Mouse (Mus musculus): ENCODE results near the gene Necap2. TPM values are rescaled to one million over a fixed set of nuclear protein-coding genes. Genes with fewer than 3 reads are reported as not detected.

Gene Necap2
- polyA plus RNA-seq, 1 experiment = 58.5 TPM

- DNase-seq (ENCODE audit: low read depth) = no peak
- no peak for TF ChIP-seq POLR2A (IDR thresholded peaks at IDR 0.05; ENCODE audit: borderline replicate concordance, extremely low read depth, insufficient read depth, insufficient read length, poor library complexity, severe bottlenecking)
- no peak for TF ChIP-seq CTCF (IDR thresholded peaks at IDR 0.05; ENCODE audit: borderline replicate concordance, extremely low read depth, insufficient read depth, insufficient read length)
Measured at GRCm38 (mm10) chr4:141072502-141072901, 5.7 kb downstream of the Necap2 start.

GRCm38 (mm10) chr4:141069731-141070130 lies 8.4 kb downstream of the Necap2 start:
- peak; percentile 61 for DNase-seq (ENCODE audit: low read depth)
- peak; percentile 83 for TF ChIP-seq CTCF (IDR thresholded peaks at IDR 0.05; ENCODE audit: borderline replicate concordance, extremely low read depth, insufficient read depth, insufficient read length)
- TF ChIP-seq POLR2A (IDR thresholded peaks at IDR 0.05; ENCODE audit: borderline replicate concordance, extremely low read depth, insufficient read depth, insufficient read length, poor library complexity, severe bottlenecking) = no peak

- TF ChIP-seq POLR2A (IDR thresholded peaks at IDR 0.05; ENCODE audit: borderline replicate concordance, extremely low read depth, insufficient read depth, insufficient read length, poor library complexity, severe bottlenecking) = no peak
- TF ChIP-seq CTCF (IDR thresholded peaks at IDR 0.05; ENCODE audit: borderline replicate concordance, extremely low read depth, insufficient read depth, insufficient read length) = no peak
Measured at GRCm38 (mm10) chr4:141068655-141069054, 9.5 kb downstream of the Necap2 start.

GRCm38 (mm10) chr4:141067516-141068046 lies 10.6 kb downstream of the Necap2 start:
- no peak for TF ChIP-seq CTCF (IDR thresholded peaks at IDR 0.05; ENCODE audit: borderline replicate concordance, extremely low read depth, insufficient read depth, insufficient read length)
- TF ChIP-seq POLR2A (IDR thresholded peaks at IDR 0.05; ENCODE audit: borderline replicate concordance, extremely low read depth, insufficient read depth, insufficient read length, poor library complexity, severe bottlenecking) = no peak
- DNase-seq (ENCODE audit: low read depth) = no peak

More at GRCm38 (mm10) chr4:141068655-141069054, 9.5 kb downstream of the Necap2 start:
- DNase-seq (ENCODE audit: low read depth) = no peak

GRCm38 (mm10) chr4:141066709-141067515 lies 11.2 kb downstream of the Necap2 start:
- TF ChIP-seq POLR2A (IDR thresholded peaks at IDR 0.05; ENCODE audit: borderline replicate concordance, extremely low read depth, insufficient read depth, insufficient read length, poor library complexity, severe bottlenecking) = no peak
- TF ChIP-seq CTCF (IDR thresholded peaks at IDR 0.05; ENCODE audit: borderline replicate concordance, extremely low read depth, insufficient read depth, insufficient read length) = no peak
- peak; percentile 49 for DNase-seq (ENCODE audit: low read depth)

GRCm38 (mm10) chr4:141065123-141065522 lies 13.0 kb downstream of the Necap2 start:
- DNase-seq (ENCODE audit: low read depth) = peak; percentile 94
- TF ChIP-seq CTCF (IDR thresholded peaks at IDR 0.05; ENCODE audit: borderline replicate concordance, extremely low read depth, insufficient read depth, insufficient read length) (peak; percentile 99), POLR2A (IDR thresholded peaks at IDR 0.05; ENCODE audit: borderline replicate concordance, extremely low read depth, insufficient read depth, insufficient read length, poor library complexity, severe bottlenecking) (no peak)

- TF ChIP-seq POLR2A (IDR thresholded peaks at IDR 0.05; ENCODE audit: borderline replicate concordance, extremely low read depth, insufficient read depth, insufficient read length, poor library complexity, severe bottlenecking) (no peak), CTCF (IDR thresholded peaks at IDR 0.05; ENCODE audit: borderline replicate concordance, extremely low read depth, insufficient read depth, insufficient read length) (no peak)
- no peak for DNase-seq (ENCODE audit: low read depth)
Measured at GRCm38 (mm10) chr4:141064104-141064659, 14.0 kb downstream of the Necap2 start.

GRCm38 (mm10) chr4:141060426-141061301 lies 17.5 kb downstream of the Necap2 start, which contains the start of gene Crocc:
TSS of gene Crocc (minus strand) at chr4:141060550.
- peak; percentile 100 for DNase-seq (ENCODE audit: low read depth)
- TF ChIP-seq CTCF (IDR thresholded peaks at IDR 0.05; ENCODE audit: borderline replicate concordance, extremely low read depth, insufficient read depth, insufficient read length) (peak; percentile 99), POLR2A (IDR thresholded peaks at IDR 0.05; ENCODE audit: borderline replicate concordance, extremely low read depth, insufficient read depth, insufficient read length, poor library complexity, severe bottlenecking) (peak; percentile 96)

GRCm38 (mm10) chr4:141059616-141060425 lies 18.3 kb downstream of the Necap2 start:
- DNase-seq (ENCODE audit: low read depth) = peak; percentile 31

GRCm38 (mm10) chr4:141058835-141059234 lies 19.3 kb downstream of the Necap2 start:
- no peak for DNase-seq (ENCODE audit: low read depth)
- TF ChIP-seq CTCF (IDR thresholded peaks at IDR 0.05; ENCODE audit: borderline replicate concordance, extremely low read depth, insufficient read depth, insufficient read length) = no peak
- no peak for TF ChIP-seq POLR2A (IDR thresholded peaks at IDR 0.05; ENCODE audit: borderline replicate concordance, extremely low read depth, insufficient read depth, insufficient read length, poor library complexity, severe bottlenecking)

More at GRCm38 (mm10) chr4:141059616-141060425, 18.3 kb downstream of the Necap2 start:
- TF ChIP-seq CTCF (IDR thresholded peaks at IDR 0.05; ENCODE audit: borderline replicate concordance, extremely low read depth, insufficient read depth, insufficient read length) (no peak), POLR2A (IDR thresholded peaks at IDR 0.05; ENCODE audit: borderline replicate concordance, extremely low read depth, insufficient read depth, insufficient read length, poor library complexity, severe bottlenecking) (no peak)
